Mouse (Mus musculus): ENCODE results near the gene Txndc11.

Txndc11 gene

GRCm38 (mm10) chr16:11134348-11135344 lies at the start of gene Txndc11:
Txndc11 (minus strand) TSS chr16:11134650.
- peak; percentile 98 to 99 for DNase-seq (ENCODE audit: low spot score in 2 of 2)

GRCm38 (mm10) chr16:11177404-11177803 lies 43.0 kb upstream of the Txndc11 start:
- no peak for DNase-seq (ENCODE audit: low spot score in 2 of 2)

GRCm38 (mm10) chr16:11176884-11177244 lies 42.4 kb upstream of the Txndc11 start:
- DNase-seq (ENCODE audit: low spot score in 2 of 2): no peak

DNA sequence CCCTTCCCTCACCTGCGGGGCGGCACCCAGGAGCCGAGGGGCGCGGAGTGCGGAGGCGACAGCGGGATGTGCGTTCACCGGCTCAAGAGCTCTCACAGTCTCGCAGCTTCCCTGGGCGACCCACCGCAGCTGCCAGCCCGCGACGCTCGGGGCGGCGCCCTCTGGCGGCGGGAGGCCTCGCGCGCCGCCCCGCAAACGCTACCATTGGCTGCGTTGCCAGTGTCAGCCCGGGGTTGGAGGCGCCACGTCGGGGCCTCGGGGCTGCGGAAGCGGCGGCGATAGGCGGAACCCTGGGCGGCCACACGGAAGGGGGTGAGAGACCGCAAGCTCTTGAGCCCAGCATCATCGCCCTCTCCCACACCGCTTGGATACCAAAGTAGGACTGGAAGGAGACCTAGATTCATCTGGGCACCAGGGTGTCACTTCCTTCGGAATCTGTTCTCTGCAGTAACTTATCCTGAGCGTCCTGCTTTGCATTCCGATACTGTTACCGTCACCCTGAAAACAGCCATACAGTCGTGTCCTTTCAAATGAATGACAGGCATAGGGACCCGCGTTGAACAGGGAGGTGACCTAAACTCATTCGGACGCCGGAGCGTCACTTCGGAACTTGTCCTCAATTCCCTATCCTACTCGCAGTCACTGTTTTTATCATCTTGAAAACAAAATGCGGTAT lies 41.9 kb upstream of the Txndc11 start, which contains the start of gene Zc3h7a:
Zc3h7a (minus strand) TSS at position 186 of the 676 bp plus-strand sequence.
- DNase-seq (ENCODE audit: low spot score in 2 of 2): peak; percentile 84 to 90

GRCm38 (mm10) chr16:11175489-11176207 lies 41.2 kb upstream of the Txndc11 start:
- DNase-seq (ENCODE audit: low spot score in 2 of 2): peak in 1 of 2 experiments; percentile 47

GRCm38 (mm10) chr16:11175100-11175488 lies 40.6 kb upstream of the Txndc11 start:
- DNase-seq (ENCODE audit: low spot score in 2 of 2): no peak

DNA sequence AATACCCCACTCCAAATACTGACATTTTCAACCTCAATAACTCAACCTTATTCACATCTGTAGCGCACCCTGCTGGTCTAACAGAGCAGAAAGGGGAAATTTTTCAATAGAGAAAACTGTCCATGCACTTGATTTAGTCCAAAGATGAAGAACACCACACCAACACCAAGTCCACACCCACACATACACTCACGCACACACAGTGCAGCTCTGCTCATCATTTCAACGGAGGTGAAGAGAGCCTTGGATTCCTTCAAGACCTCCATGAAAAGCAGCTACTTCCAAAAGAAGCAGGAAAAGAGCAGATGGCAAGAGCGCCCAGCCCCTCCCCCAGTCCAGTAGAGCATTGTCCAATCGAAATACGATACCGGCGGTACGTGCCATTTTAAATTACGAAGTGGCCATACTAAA lies 40.2 kb upstream of the Txndc11 start:
- DNase-seq (ENCODE audit: low spot score in 2 of 2): peak; percentile 19 to 65

GRCm38 (mm10) chr16:11171679-11172078 lies 37.2 kb upstream of the Txndc11 start:
- DNase-seq (ENCODE audit: low spot score in 2 of 2): no peak

- no peak for DNase-seq (ENCODE audit: low spot score in 2 of 2)
Measured at GRCm38 (mm10) chr16:11166431-11166830, 32.0 kb upstream of the Txndc11 start.

DNA sequence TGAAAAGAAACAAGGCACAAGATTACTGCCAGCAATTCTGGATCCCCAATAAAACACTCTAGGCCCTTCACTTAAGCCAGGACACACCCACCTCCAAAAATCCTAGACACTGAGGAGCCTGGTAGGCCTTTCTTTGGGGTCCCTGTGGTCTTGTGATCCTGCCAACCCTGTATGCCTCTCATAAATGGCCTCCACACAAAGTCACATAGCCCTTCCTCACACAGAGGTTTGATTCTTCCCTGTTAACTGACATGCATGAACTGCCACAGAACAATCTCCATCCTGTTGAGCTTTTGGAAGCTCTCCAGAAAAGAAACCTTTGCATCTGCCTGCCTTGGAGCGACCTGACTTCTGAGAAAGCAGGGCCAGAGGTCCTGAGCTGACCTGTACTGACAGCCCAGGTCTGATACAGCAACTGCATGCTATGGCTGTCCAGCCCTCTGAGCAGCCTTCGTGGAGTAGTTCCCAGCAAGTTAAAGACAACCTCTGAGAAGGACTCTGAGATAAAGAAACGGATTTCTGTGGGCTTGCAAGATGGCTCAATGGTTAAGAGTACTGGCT lies 30.3 kb upstream of the Txndc11 start:
- no peak for DNase-seq (ENCODE audit: low spot score in 2 of 2)

DNA sequence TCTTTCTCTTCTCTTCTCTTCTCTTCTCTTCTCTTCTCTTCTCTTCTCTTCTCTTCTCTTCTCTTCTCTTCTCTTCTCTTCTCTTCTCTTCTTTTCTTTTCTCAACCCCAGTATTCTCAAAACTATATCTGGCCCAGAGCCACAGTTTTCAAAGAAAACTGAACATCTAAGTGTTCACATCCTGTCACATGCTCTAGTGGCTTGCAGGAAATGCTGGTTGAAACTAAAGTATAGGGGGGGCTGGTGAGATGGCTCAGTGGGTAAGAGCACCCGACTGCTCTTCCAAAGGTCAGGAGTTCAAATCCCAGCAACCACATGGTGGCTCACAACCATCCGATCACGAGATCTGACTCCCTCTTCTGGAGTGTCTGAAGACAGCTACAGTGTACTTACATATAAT lies 23.3 kb upstream of the Txndc11 start:
- peak; percentile 56 to 71 for DNase-seq (ENCODE audit: low spot score in 2 of 2)

DNA sequence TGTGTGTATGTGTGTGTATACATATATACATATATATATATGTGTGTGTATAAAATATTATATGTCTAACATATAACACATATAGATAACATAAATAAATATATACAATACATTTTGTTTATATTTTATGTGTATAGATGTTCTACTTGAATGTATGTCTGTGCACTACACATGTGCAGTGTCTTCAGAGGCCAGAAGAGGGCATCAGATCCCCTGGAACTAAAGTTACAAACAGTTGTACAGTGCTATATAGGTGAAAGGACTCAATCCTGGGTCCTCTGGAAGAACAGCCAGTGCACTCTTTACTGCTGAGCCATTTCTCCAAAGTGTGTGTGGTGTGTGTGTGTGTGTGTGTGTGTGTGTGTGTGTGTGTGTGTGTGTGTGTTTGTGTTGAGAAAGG lies 20.1 kb upstream of the Txndc11 start:
- no peak for DNase-seq (ENCODE audit: low spot score in 2 of 2)

DNA sequence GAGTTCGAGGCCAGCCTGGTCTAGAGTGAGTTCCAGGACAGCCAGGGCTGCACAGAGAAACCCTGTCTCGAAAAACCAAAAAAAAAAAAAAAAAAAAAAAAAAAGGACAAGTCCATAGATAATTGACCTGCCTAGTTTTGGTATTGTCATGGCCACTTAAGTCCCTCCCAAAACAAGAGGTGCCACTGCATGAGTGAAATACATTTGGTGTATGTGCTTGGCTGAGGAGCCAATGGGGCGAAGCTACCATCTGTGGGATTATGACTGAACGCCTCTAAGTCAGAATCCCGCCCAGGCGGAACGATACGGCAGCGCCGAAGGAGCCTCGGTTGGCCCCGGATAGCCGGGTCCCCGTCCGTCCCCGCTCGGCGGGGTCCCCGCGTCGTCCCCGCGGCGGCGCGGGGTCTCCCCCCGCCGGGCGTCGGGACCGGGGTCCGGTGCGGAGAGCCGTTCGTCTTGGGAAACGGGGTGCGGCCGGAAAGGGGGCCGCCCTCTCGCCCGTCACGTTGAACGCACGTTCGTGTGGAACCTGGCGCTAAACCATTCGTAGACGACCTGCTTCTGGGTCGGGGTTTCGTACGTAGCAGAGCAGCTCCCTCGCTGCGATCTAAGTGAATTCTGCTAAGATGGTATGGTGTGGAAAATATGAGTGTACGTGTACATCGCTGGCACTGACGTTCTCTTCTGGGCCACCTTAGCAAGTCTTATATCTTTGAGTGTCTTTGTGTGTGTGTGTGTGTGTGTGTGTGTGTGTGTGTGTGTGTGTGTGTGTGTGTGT lies 9.4 kb upstream of the Txndc11 start:
- peak; percentile 100 for DNase-seq (ENCODE audit: low spot score in 2 of 2)

- DNase-seq (ENCODE audit: low spot score in 2 of 2): no peak
Measured at GRCm38 (mm10) chr16:11133476-11134347, 738 bp downstream of the Txndc11 start.

GRCm38 (mm10) chr16:11132839-11133238 lies 1.6 kb downstream of the Txndc11 start:
- DNase-seq (ENCODE audit: low spot score in 2 of 2): no peak

DNA sequence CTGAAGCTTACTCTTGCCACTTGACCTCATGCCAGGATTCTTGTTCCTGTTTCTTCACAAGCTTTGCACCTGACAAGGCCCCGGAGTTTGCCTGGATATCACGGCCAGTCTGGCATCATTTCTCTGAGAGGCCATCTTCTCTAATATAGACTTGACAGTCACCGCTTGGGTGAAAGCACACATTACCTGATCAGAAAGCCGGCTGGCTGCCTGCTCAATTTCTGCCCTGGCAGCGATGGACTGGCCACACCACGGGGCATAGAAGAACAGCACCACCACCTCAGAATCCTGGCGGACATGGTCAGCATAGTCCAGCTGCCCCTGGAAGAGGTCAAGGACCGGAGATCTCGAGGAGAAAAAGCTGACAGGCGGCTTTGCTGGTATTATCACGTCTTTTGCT lies 6.1 kb downstream of the Txndc11 start:
- DNase-seq (ENCODE audit: low spot score in 2 of 2): no peak

- no peak for DNase-seq (ENCODE audit: low spot score in 2 of 2)
Measured at GRCm38 (mm10) chr16:11125371-11125770, 9.1 kb downstream of the Txndc11 start.

GRCm38 (mm10) chr16:11124110-11124509 lies 10.3 kb downstream of the Txndc11 start:
- no peak for DNase-seq (ENCODE audit: low spot score in 2 of 2)

GRCm38 (mm10) chr16:11122625-11123024 lies 11.8 kb downstream of the Txndc11 start:
- no peak for DNase-seq (ENCODE audit: low spot score in 2 of 2)

GRCm38 (mm10) chr16:11109198-11109740 lies 25.2 kb downstream of the Txndc11 start:
- DNase-seq (ENCODE audit: low spot score in 2 of 2): peak in 1 of 2 experiments; percentile 12
